Mouse (Mus musculus) spleen, adult 2 months (tissue): ENCODE data around the gene Nags.

Experiments used
- CTCF ChIP-seq: fragments of 200-500 bp; IDR thresholded peaks from 2 replicates; pipeline ENCODE4 v1.5.1; 2011; ENCODE audit warnings: mild to moderate bottlenecking, inconsistent platforms; ENCODE audit not compliant: insufficient read depth, insufficient read length, insufficient replicate concordance; ENCODE audit errors: extremely low read depth
- POLR2A ChIP-seq: fragments of 200-500 bp; IDR thresholded peaks from 2 replicates; pipeline ENCODE4 v1.6.1; 2011; ENCODE audit warnings: low read depth, low read length, inconsistent platforms

DNA sequence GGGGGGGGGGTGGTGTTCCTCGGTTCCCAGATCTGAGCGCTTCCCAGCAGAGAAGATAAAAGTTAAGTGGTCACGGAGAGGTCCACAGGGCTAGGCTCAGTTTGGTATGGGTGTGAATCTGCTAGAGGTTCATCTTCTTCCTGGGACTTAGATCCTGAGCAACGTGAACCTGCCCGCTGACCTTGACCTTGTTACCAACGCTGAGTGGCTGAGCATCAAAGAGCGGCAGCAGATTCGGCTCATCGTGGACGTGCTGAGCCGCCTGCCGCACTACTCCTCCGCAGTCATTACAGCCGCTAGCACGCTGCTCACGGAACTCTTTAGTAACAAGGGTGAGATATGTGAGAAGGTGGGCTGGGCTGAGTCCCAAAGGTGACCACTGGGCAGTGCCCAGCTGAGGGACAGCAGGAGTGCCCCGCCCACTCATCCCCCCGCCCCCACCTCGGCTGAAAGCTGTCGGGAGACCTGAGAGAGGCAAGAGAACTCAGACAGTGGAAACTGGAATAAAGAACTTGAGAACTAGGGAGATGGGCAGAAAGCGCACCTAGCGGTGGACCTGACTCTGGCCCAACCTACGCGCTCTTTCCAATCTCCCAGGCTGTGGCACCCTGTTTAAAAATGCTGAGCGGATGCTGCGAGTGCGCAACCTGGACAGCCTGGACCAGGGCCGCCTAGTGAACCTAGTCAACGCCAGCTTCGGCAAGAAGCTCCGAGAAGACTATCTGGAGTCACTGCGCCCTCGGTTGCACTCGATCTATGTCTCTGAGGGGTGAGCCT, 2.1 kb downstream of the Nags start:
- TF ChIP-seq POLR2A (no peak), CTCF (no peak)
